Mouse (Mus musculus): ENCODE measurements around the gene Ubr3.

Ubr3 gene

GRCm38 (mm10) chr2:70037221-70037620, 140.2 kb downstream of the Ubr3 start:
- DNase-seq = peak; percentile 31

- no peak for DNase-seq
Observed at GRCm38 (mm10) chr2:70038752-70039151, 141.7 kb downstream of the Ubr3 start, which contains the start of gene Myo3b. Myo3b (plus strand) TSS chr2:70039126.

- no peak for DNase-seq
Observed at GRCm38 (mm10) chr2:70044466-70044865, 147.4 kb downstream of the Ubr3 start.

GRCm38 (mm10) chr2:70047868-70048267, 150.8 kb downstream of the Ubr3 start:
- no peak for DNase-seq

GRCm38 (mm10) chr2:70053803-70054202, 156.8 kb downstream of the Ubr3 start:
- no peak for DNase-seq

GRCm38 (mm10) chr2:70058201-70058600, 161.2 kb downstream of the Ubr3 start:
- DNase-seq = no peak

GRCm38 (mm10) chr2:70060359-70061345, 163.6 kb downstream of the Ubr3 start:
- no peak for DNase-seq

- no peak for DNase-seq
Observed at GRCm38 (mm10) chr2:70065116-70065515, 168.1 kb downstream of the Ubr3 start.

GRCm38 (mm10) chr2:70065729-70066300, 168.8 kb downstream of the Ubr3 start:
- DNase-seq = no peak

GRCm38 (mm10) chr2:70066338-70067022, 169.4 kb downstream of the Ubr3 start:
- DNase-seq = no peak

GRCm38 (mm10) chr2:70069861-70070260, 172.8 kb downstream of the Ubr3 start:
- no peak for DNase-seq
